Comparison of ENCODE assay signal across 9 mouse cellular contexts in the genomic region with DNA sequence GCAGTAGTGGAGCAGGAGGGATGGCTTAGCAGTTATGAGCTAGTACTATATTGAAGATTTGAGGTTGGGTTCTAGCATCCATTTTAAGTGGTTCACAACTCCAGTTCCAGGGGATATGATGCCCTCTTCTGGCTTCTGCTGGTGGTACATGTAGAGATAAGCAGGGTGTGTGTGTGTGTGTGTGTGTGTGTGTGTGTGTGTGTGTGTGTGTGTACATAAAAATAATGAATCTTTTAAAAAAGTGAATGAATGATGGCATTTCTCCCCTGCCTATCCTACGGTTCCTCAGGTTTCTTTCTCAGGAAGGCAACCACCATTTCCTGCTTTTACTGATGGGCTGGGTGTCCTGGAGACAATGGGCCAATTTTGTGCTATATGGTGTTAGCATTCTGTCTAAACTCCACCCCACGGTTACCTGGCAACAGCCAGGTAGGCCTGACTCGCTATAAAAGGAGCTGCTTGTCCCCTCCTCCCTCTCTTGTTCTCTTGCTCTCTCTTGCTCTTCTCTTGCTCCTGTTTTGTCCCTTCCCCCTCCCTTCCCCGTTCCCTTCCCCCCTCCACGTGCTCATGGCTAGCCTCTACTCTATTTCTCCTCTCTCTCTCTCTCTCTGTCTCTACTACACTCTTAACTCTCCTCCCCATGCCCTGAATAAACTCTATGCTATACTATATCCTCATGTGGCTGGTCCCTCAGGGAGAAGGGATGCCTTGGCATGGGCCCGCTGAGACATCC. TPM values are rescaled to one million over a fixed set of nuclear protein-coding genes. Genes with fewer than 3 reads are reported as not detected.
DNase-seq lines count a peak whose midpoint lies in the region; ATAC-seq and TF ChIP-seq lines count a peak whose summit lies in the region.
"Had no signal": no experiment of that assay in that cellular context is flagged by ENCODE, and none has a peak within 500 bp of the region (broad histone marks: within the 10 kb centered on the region; RNA-seq: fewer than 3 reads in every experiment).

No protein-coding gene starts in this region.

- H3K36me3 ChIP-seq in intestine, postnatal 0 days (ENCODE audit: control insufficient read depth, insufficient read depth), result no peaks in the 10 kb centered on the region
- no peaks in the 10 kb centered on the region for H3K36me3 ChIP-seq in intestine, embryonic 16.5 days (ENCODE audit: control insufficient read depth, insufficient read depth, low read length)
- H3K36me3 ChIP-seq in splenic B cell, adult 2 months (ENCODE audit: control insufficient read depth, insufficient read depth, low read length, poor library complexity, severe bottlenecking), result no peaks in the 10 kb centered on the region
- H3K36me3 ChIP-seq: limb, embryonic 12.5 days had no signal

- H3K4me3 ChIP-seq in intestine, postnatal 0 days (ENCODE audit: low read depth, low read length), result no peak overlapping the region
- no peak overlapping the region for H3K4me3 ChIP-seq in intestine, embryonic 16.5 days (ENCODE audit: low read length)
- H3K4me3 ChIP-seq: limb, embryonic 12.5 days had no signal

- no peaks in the 10 kb centered on the region for H3K27me3 ChIP-seq in intestine, postnatal 0 days (replicated peaks; ENCODE audit: control insufficient read depth, insufficient read depth, low read length)
- no peaks in the 10 kb centered on the region for H3K27me3 ChIP-seq in intestine, embryonic 16.5 days (replicated peaks; ENCODE audit: control insufficient read depth, insufficient read depth, low read length)
- no peaks in the 10 kb centered on the region; the same call in 1 of the 2 replicates for H3K27me3 ChIP-seq in splenic B cell, adult 2 months (ENCODE audit: control insufficient read depth, insufficient read depth, low read length, poor library complexity, severe bottlenecking)
- H3K27me3 ChIP-seq: limb, embryonic 12.5 days had no signal

- no peak overlapping the region for H3K9ac ChIP-seq in intestine, postnatal 0 days (ENCODE audit: low read depth, low read length)
- H3K9ac ChIP-seq in intestine, embryonic 16.5 days (ENCODE audit: low read depth, low read length), result no peak overlapping the region
- H3K9ac ChIP-seq: limb, embryonic 12.5 days had no signal

- no peaks in the 10 kb centered on the region for H3K9me3 ChIP-seq in intestine, postnatal 0 days (ENCODE audit: control insufficient read depth)
- H3K9me3 ChIP-seq in intestine, embryonic 16.5 days (ENCODE audit: control insufficient read depth, low read length), result no peaks in the 10 kb centered on the region
- H3K9me3 ChIP-seq: limb, embryonic 12.5 days had no signal

- DNase-seq in CD4-positive helper T cell, adult 2 months (ENCODE audit: low read depth, low spot score), result peak; percentile 80
- peak; percentile 71 for DNase-seq in T-cell, adult 2 months (ENCODE audit: low spot score)
- DNase-seq in kidney, postnatal 4 days, result peak; percentile 42 to 53
- DNase-seq in splenic B cell, adult 2 months (ENCODE audit: low read depth, low spot score), result peak; percentile 88
- no peak for DNase-seq in layer of hippocampus, postnatal 36 days
- DNase-seq in testis, postnatal 10 days (ENCODE audit: low spot score), result no peak

- peak; percentile 67 for TF ChIP-seq CTCF in intestine, postnatal 0 days (IDR thresholded peaks at IDR 0.05; ENCODE audit: low read depth)

- 24% methylated on average over 6 of the region's 6 CpGs for WGBS in intestine, postnatal 0 days
- 34% methylated on average over 6 of the region's 6 CpGs for WGBS in intestine, embryonic 16.5 days

- no peak overlapping the region for H3K4me2 ChIP-seq in intestine, postnatal 0 days (replicated peaks; ENCODE audit: low read depth)
- H3K4me2 ChIP-seq in intestine, embryonic 16.5 days (ENCODE audit: low read depth, low read length), result no peak overlapping the region
- H3K4me2 ChIP-seq: limb, embryonic 12.5 days had no signal

- no peak for ATAC-seq in intestine, postnatal 0 days
- no peak for ATAC-seq in intestine, embryonic 16.5 days

- no peak overlapping the region for H3K27ac ChIP-seq in intestine, postnatal 0 days (ENCODE audit: low read depth, low read length)
- H3K27ac ChIP-seq in intestine, embryonic 16.5 days (ENCODE audit: low read length), result no peak overlapping the region
- H3K27ac ChIP-seq: limb, embryonic 12.5 days had no signal

- H3K4me1 ChIP-seq in intestine, postnatal 0 days (replicated peaks; ENCODE audit: control insufficient read depth, insufficient read depth, low read length), result peaks cover 5% of the 10 kb centered on the region
- H3K4me1 ChIP-seq in intestine, embryonic 16.5 days (ENCODE audit: control insufficient read depth, insufficient read depth, low read length), result peaks cover 14% of the 10 kb centered on the region; the same call in 1 of the 2 replicates

RNA-seq across cellular contexts. Expression of gene Leo1, which starts 3.5 kb away (rescaled TPM):
- 14.7 and 16.3 TPM in 2 replicates for polyA plus RNA-seq in intestine, postnatal 0 days (2015; fragmentation: Nextera tagmentation; extraction: Ambion mirVana)
- polyA plus RNA-seq in intestine, embryonic 16.5 days (2015; fragmentation: Nextera tagmentation; extraction: Ambion mirVana), result 26.8 and 31.1 TPM in 2 replicates
- total RNA-seq in layer of hippocampus, postnatal 36 days (2021), result 10 to 100 TPM; 22.8 to 23.9 TPM

RNA-seq across cellular contexts. Expression of gene Mapk6, which starts 28.0 kb away (rescaled TPM):
- 36.6 and 39.2 TPM in 2 replicates for polyA plus RNA-seq in intestine, postnatal 0 days (2015; fragmentation: Nextera tagmentation; extraction: Ambion mirVana)
- 43.5 and 45.9 TPM in 2 replicates for polyA plus RNA-seq in intestine, embryonic 16.5 days (2015; fragmentation: Nextera tagmentation; extraction: Ambion mirVana)
- total RNA-seq in layer of hippocampus, postnatal 36 days (2021), result 10 to 100 TPM; 27.4 to 28.1 TPM

Comparison
In these comparisons a context has a peak if more than half of its experiments do, and no peak if none do; other contexts are left out.
1. DNase-seq: peak in CD4-positive helper T cell, adult 2 months (single experiment), T-cell, adult 2 months (single experiment), kidney, postnatal 4 days (2 of 2) and splenic B cell, adult 2 months (single experiment); none in layer of hippocampus, postnatal 36 days (0 of 2) and testis, postnatal 10 days (single experiment).